Mouse (Mus musculus) liver, embryonic 11.5 days (tissue): Measurements from ENCODE around the gene Olfr1344. TPM values are rescaled to one million over a fixed set of nuclear protein-coding genes. Genes with fewer than 3 reads are reported as not detected.
"Not testable (repeated sequence)": the region's sequence is repeated elsewhere in the genome, so short reads cannot be mapped to it uniquely, and the experiment has no call there.

ENCODE experiments used
- ATAC-seq: fragments of 200-750 bp; cut with Nextera tagmentation; replicated peaks from 2 replicates; pipeline ENCODE4 v1.8.0; 2017; ENCODE audit warnings: moderate number of reproducible peaks, mild to moderate bottlenecking, moderate TSS enrichment, moderate library complexity; ENCODE audit not compliant: low FRiP score
- DNase-seq: peaks from one replicate; pipeline ENCODE4 v3.0.0-alpha.2; 2017; ENCODE audit warnings: low spot score
- H3K27ac ChIP-seq: fragments of 300-500 bp; sonication (generic); 2 replicates; pipeline ENCODE4 v1.5.1; 2014; ENCODE audit warnings: mild to moderate bottlenecking, low read depth, low read length, control low read depth
- H3K27me3 ChIP-seq: fragments of 300-500 bp; sonication (generic); replicated peaks from 2 replicates; pipeline ENCODE4 v1.6.1; 2014; ENCODE audit warnings: low read length, mixed read lengths; ENCODE audit not compliant: control insufficient read depth, insufficient read depth
- H3K36me3 ChIP-seq: fragments of 300-500 bp; sonication (generic); 2 replicates; pipeline ENCODE4 v1.6.1; 2014; ENCODE audit warnings: mild to moderate bottlenecking, low read length, moderate library complexity, mixed read lengths; ENCODE audit not compliant: control insufficient read depth, insufficient read depth
- H3K4me1 ChIP-seq: fragments of 300-500 bp; sonication (generic); replicated peaks from 2 replicates; pipeline ENCODE4 v1.6.1; 2014; ENCODE audit warnings: low read length, mixed read lengths; ENCODE audit not compliant: control insufficient read depth, insufficient read depth
- H3K4me2 ChIP-seq: fragments of 300-500 bp; sonication (generic); 2 replicates; pipeline ENCODE4 v1.6.1; 2014; ENCODE audit warnings: mild to moderate bottlenecking, control low read depth, moderate library complexity
- H3K4me3 ChIP-seq: fragments of 300-500 bp; sonication (generic); 2 replicates; pipeline ENCODE4 v1.5.1; 2014; ENCODE audit warnings: low read depth, low read length, control low read depth
- H3K9ac ChIP-seq: fragments of 300-500 bp; sonication (generic); 2 replicates; pipeline ENCODE4 v1.6.1; 2014; ENCODE audit warnings: low read depth, low read length, control low read depth
- H3K9me3 ChIP-seq: fragments of 300-500 bp; sonication (generic); 2 replicates; pipeline ENCODE4 v1.6.1; 2016; ENCODE audit warnings: low read length, inconsistent platforms, mixed read lengths; ENCODE audit not compliant: control insufficient read depth
- WGBS: fragments of 180-500 bp; shearing (Covaris S2); extraction: QIAGEN DNeasy Blood & Tissue Kit; methylation state at CpG from one replicate; pipeline ENCODE4 v1.1.7; 2014; 5-methylcytosine and 5-hydroxymethylcytosine counted together
- polyA plus RNA-seq: library from polyadenylated mRNA; unstranded; fragments of >200 nt; fragmentation: Nextera tagmentation; extraction: Ambion mirVana; gene quantifications from 2 replicates; pipeline ENCODE4 v1.2.1, GENCODE M21; 2014

Gene Olfr1344
- polyA plus RNA-seq, 1 experiment from 2014 or later, result 0.08 TPM

DNA sequence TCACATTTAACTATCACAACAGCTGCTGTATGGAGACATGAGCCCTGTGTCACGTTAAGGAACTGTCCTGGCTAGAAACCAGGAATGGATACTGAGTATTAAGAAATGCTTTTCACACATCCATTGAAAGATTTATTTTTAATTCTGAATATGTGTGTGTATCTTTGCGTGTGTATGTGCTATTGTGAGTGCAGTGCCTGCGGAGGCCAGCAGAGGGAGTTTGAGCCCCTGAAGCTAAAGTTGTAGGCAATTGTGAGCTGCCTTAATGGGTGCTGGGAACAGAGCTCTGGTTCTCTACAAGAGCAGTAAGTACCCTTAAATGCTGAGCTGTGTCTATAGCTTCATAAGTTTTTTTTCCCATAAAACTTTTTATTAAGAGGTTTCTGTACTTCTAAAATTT, 9.1 kb upstream of the Olfr1344 start:
- no peak for ATAC-seq

DNA sequence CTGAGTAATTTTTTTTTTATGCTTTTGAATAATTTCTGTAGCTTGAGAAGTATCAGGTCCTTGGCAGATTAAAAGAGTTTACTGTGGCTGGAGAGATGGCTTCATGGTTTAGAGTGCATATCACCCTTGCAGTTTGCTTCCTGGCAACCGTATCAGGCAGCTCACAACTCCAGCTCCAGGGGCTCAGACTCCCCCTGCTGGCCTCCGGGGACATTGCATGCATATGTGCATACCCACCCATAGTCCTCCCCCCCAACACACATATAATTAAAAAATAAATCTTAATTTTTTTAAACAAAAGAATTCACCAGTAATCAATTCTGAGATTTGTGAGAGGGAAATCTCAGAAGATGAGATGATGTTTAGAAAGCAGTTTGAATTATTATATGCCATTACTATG, 8.1 kb upstream of the Olfr1344 start:
- Histone ChIP-seq H3K27ac (no peak overlapping the region), H3K9ac (no peak overlapping the region), H3K27me3 (no peaks in the 10 kb centered on the region), H3K4me2 (no peak overlapping the region), H3K9me3 (peaks cover 5% of the 10 kb centered on the region; the same call in 1 of the 2 replicates), H3K4me1 (no peaks in the 10 kb centered on the region), H3K4me3 (no peak overlapping the region), H3K36me3 (no peaks in the 10 kb centered on the region)
- DNase-seq (no peak), ATAC-seq (no peak)
- WGBS, result 27% methylated on average over 2 of the region's 2 CpGs

More for the DNA sequence above, 9.1 kb upstream of the Olfr1344 start:
- H3K27ac ChIP-seq, result no peak overlapping the region
- H3K4me3 ChIP-seq, result no peak overlapping the region
- H3K4me1 ChIP-seq, result no peaks in the 10 kb centered on the region
- no peak overlapping the region for H3K9ac ChIP-seq
- H3K27me3 ChIP-seq, result no peaks in the 10 kb centered on the region
- peaks cover 5% of the 10 kb centered on the region; the same call in 1 of the 2 replicates for H3K9me3 ChIP-seq
- DNase-seq, result no peak
- H3K4me2 ChIP-seq, result no peak overlapping the region
- no peaks in the 10 kb centered on the region for H3K36me3 ChIP-seq
- 86% methylated on average over 3 of the region's 3 CpGs for WGBS

DNA sequence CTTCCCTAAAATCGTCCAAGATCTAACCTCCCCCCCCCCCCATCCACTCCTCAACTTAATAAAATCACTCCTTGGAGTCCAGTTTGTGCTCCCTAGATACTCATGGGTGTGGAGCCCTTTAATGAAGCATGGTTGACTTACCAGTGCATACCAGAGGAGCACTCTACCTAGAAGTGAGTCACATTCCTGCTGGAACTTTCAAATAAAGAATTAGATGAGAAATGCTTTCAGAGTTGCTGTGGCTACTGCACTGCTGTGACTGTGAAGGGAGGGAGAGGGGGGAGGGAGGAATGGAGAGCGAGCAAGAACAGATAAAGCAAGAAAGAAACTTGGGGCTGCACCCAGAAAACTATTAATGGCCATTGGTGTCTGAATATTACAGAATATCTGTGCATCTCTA, 2.7 kb downstream of the Olfr1344 start:
- H3K4me2 ChIP-seq, result no peak overlapping the region
- H3K27ac ChIP-seq, result no peak overlapping the region
- H3K36me3 ChIP-seq, result no peaks in the 10 kb centered on the region
- no peaks in the 10 kb centered on the region for H3K27me3 ChIP-seq
- DNase-seq (no peak), ATAC-seq (no peak)
- H3K4me1 ChIP-seq, result no peaks in the 10 kb centered on the region
- WGBS, result 60% methylated on average over 2 of the region's 2 CpGs
- H3K9ac ChIP-seq, result no peak overlapping the region
- H3K4me3 ChIP-seq, result no peak overlapping the region
- peaks cover 2% of the 10 kb centered on the region; the same call in 1 of the 2 replicates for H3K9me3 ChIP-seq

DNA sequence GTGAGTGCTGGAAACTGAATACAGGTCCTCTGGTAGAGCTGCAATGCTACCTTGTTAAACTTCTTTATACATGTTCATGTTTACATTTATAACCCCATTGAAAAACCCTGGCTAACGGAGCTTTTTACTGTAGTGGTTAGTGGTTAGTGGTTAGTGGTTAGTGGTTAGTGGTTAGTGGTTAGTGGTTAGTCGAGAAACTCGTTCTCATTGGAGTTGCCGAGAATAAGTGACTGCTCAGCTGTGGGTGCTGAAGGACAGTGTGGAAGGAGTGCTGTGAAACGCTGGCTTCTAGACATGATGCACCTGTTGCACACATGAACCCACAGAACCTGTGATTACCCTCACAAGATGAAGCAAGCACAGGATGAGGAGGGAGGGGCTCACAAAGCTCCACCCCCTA, 9.3 kb downstream of the Olfr1344 start:
- Histone ChIP-seq H3K9ac (no peak overlapping the region), H3K36me3 (no peaks in the 10 kb centered on the region), H3K9me3 (peaks cover 2% of the 10 kb centered on the region; the same call in 1 of the 2 replicates), H3K4me3 (no peak overlapping the region), H3K27ac (no peak overlapping the region), H3K27me3 (no peaks in the 10 kb centered on the region), H3K4me2 (no peak overlapping the region), H3K4me1 (no peaks in the 10 kb centered on the region)
- DNase-seq (no peak), ATAC-seq (no peak)
- WGBS, result 49% methylated on average over 5 of the region's 5 CpGs

DNA sequence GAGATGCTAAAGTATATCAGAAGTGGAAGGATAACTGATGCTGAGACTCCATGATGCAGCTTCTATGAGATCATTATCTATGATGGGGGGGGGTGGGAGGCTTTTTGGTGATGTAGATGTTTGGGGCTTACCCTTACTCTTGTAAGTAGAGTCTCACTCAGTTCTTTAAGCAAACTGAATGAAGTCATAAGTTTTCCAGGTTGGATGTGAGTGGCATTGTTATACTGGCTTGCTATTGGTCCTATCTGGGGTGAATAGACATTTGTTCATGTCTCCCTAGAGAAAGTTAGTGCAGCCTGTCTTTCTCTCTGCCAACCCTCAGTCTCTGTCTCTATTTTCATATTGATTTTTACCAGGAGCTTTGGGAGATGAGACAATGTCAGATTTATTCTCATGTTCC, 17.4 kb downstream of the Olfr1344 start, which contains the start of gene Olfr1336:
Gene Olfr1336, plus strand, starts transcription at position 301 of the 400 bp plus-strand sequence.
- Histone ChIP-seq H3K9me3 (no peaks in the 10 kb centered on the region; the same call in none of the 2 replicates), H3K4me2 (no peak within 1 kb of the TSS), H3K27ac (no peak within 1 kb of the TSS), H3K4me3 (no peak within 1 kb of the TSS), H3K36me3 (no peaks in the 10 kb centered on the region), H3K9ac (no peak within 1 kb of the TSS), H3K27me3 (no peaks in the 10 kb centered on the region), H3K4me1 (no peaks in the 10 kb centered on the region)
- DNase-seq, result no peak
- ATAC-seq, result no peak

DNA sequence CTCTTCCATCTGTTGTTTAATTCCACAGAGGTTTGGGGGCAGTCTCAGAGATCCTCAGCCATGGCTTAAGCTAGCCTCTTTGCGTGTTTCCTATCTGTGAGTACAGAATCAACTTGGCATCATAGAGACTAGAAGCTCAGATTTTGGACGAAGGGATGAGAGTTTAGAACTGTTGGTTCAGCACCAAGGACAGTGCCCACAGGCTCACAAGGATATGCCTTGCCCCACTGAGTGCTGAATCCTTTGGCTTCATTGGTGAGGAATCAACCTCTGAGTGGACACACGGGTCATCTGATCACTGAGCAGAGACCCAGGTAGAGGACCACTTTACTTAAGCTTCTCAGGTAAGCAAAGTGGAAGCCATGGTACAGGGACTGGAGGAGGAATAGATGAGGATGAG, 17.9 kb downstream of the Olfr1344 start:
- Histone ChIP-seq H3K4me1 (no peaks in the 10 kb centered on the region), H3K27me3 (no peaks in the 10 kb centered on the region), H3K27ac (no peak overlapping the region), H3K9me3 (no peaks in the 10 kb centered on the region; the same call in none of the 2 replicates), H3K36me3 (no peaks in the 10 kb centered on the region), H3K9ac (no peak overlapping the region), H3K4me3 (no peak overlapping the region), H3K4me2 (no peak overlapping the region)
- WGBS, result 51% methylated on average over 3 of the region's 3 CpGs
- ATAC-seq (no peak), DNase-seq (no peak)

DNA sequence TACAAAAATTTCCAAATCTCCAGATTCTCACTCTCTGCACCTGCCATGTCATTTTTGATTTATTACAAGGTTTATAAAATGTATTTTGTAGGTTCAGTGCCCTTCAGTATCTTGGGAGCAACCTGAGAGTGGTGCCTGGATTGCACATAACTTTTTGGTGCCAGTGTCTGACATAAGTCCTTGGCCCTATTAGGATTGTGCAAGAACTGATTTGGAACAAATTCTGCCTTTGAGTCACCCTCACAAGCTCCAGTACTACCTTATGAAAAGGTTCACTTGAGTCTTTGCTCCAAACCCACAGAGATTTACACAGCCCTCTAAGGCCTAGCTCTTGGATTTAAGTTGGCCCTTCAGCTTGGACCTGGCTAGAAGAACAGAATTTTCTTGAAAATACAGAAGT, 28.5 kb downstream of the Olfr1344 start, which contains the start of gene Olfr1346:
Gene Olfr1346, plus strand, starts transcription at position 151 of the 400 bp plus-strand sequence.
- Histone ChIP-seq H3K36me3 (no peaks in the 10 kb centered on the region), H3K27ac (no peak within 1 kb of the TSS), H3K4me2 (no peak within 1 kb of the TSS), H3K27me3 (no peaks in the 10 kb centered on the region), H3K9ac (no peak within 1 kb of the TSS), H3K9me3 (no peaks in the 10 kb centered on the region), H3K4me1 (no peaks in the 10 kb centered on the region), H3K4me3 (no peak within 1 kb of the TSS)
- no peak for ATAC-seq
- no peak for DNase-seq

DNA sequence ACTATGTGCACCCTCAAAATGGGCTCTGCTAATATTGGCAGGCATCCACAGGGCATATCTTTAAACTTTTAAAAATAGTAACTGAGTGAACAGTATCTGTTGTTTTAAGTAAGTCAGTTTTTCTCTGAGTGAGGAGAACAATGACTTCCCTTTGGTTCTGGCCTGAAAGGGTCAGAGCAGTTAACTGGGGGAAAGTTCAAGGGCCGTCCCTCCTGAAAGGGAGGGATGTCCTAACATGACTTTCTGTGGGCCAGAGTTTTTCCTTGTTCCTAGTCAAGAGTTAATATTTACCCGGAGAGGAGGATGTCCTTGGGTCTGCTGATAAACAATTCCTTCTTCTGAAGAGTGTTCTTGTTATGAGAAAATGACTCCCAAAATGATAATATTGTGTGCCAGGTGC, 39.1 kb downstream of the Olfr1344 start:
- DNase-seq, ATAC-seq: not testable (repeated sequence)
- WGBS, result 63% methylated on average over 2 of the region's 2 CpGs

DNA sequence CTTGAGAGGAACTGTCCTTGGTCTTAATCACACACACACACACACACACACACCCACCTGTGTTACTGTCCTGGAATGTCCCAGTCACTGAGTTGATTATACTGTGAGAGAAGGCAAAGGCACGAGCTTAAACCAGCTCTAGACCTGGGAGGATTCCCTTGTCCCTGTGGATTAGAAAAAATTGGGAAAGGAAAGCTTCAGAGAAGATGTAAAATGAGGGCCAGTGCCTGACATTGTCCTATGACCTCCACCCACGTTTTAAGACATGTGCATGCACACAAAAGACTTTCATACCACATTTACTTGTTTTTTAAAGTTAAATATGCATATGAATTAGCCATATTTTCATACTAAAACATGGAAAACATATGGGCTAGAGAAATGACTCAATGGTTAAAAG, 48.4 kb downstream of the Olfr1344 start, which contains the start of gene Olfr5:
Gene Olfr5, minus strand, starts transcription at position 101 of the 400 bp plus-strand sequence.
- DNase-seq, result no peak
- 26% methylated on average over 2 of the region's 2 CpGs for WGBS

More for the DNA sequence above, 39.1 kb downstream of the Olfr1344 start:
- H3K4me2 ChIP-seq, H3K27me3 ChIP-seq, H3K36me3 ChIP-seq, H3K4me3 ChIP-seq, H3K4me1 ChIP-seq, H3K9ac ChIP-seq, H3K9me3 ChIP-seq, H3K27ac ChIP-seq: not testable (repeated sequence)

More for the DNA sequence above, 48.4 kb downstream of the Olfr1344 start, which contains the start of gene Olfr5:
- Histone ChIP-seq H3K4me2 (no peak within 1 kb of the TSS), H3K9ac (no peak within 1 kb of the TSS), H3K27ac (no peak within 1 kb of the TSS), H3K4me3 (no peak within 1 kb of the TSS), H3K4me1 (no peaks in the 10 kb centered on the region), H3K9me3 (peaks cover 3% of the 10 kb centered on the region; the same call in 1 of the 2 replicates), H3K27me3 (no peaks in the 10 kb centered on the region), H3K36me3 (no peaks in the 10 kb centered on the region)
- no peak for ATAC-seq
